Mouse (Mus musculus) gastrocnemius, postnatal 36 days (tissue): ENCODE measurements at regions not wholly inside any gene's neighbourhood (a gene's known extent, or its start where the extent isn't known, plus 50 kb on each side); places are given as distances from the start of the nearest gene placed in this dataset.

Experiments
- DNase-seq, 2 experiments: peaks; one replicate each; pipeline ENCODE4 v3.0.0; 2022
- intact Hi-C: fragments of 180-260 bp; cut with DNase I; formaldehyde crosslinking; loops from one replicate; pipeline ENCODE4 v1.15.1; 2025

GRCm38 (mm10) chr12:73491370-73491769 is 54.8 kb downstream of the Tmem30b start:
- DNase-seq = no peak
- intact Hi-C loops = no loop called here

DNA sequence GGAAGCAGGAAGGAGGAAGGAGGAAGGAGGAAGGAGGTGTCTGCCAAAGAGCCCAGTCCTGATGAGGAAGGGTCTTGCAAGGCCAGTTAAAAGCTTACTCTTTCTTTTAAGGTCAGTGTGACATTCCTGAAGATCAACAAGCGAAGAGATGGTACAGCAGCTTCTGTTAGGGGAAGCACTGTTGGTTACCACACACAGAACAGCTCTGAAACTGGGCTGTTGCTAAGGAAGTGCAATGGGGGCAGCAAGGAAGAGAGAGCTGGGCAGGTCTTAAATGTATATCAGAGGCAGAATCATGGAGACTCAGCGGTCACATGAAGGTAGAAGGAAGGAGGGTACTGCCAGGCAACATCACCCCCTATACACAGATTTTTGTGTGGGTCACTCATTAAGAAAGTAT is 63.3 kb downstream of the Tmem30b start:
- intact Hi-C loops = no loop called here

GRCm38 (mm10) chr12:73482275-73482674 is 63.9 kb downstream of the Tmem30b start:
- intact Hi-C loops = no loop called here
- DNase-seq = no peak

More for the DNA sequence above, 63.3 kb downstream of the Tmem30b start:
- no peak for DNase-seq

DNA sequence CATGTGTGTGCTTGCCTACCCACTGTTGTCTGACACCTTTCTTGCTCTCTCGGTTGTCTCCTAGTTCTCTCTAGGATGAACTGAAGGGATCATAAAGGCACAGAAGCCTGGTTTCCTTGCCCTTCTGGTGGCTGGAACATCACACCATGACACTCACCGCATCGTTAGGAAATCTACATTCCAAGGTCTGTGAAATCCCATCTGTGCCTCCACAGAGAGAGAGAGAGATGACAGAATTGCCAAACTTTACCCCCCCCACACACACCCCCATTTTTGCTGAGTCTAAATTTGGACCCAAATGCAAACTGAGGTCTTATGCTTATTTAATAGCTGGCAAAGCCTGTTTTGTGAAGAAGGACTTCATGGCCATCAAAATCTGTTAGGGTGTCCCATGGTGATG is 64.5 kb downstream of the Tmem30b start:
- intact Hi-C loops = no loop called here
- no peak for DNase-seq

- DNase-seq = no peak
- intact Hi-C loops = no loop called here
These were observed 65.0 kb downstream of the Tmem30b start for GRCm38 (mm10) chr12:73481165-73481564.

DNA sequence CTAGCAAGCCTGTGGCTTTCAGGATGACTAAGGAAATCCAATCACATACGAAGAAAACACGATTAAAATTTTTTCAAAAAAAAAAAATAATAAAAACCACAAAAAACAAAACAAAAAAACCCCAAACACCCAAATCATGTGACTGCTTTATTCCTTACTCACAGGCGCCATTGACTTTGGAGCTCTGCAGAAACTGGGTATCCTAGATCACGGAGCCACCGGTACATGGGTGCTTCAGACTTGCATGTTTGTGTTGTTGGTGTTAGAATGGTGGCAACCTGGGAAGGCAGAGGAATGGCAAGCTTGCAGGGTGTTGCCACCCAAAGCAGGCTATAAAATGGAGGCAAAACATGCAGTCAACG is 65.6 kb downstream of the Tmem30b start:
- intact Hi-C loops = no loop called here
- no peak for DNase-seq

DNA sequence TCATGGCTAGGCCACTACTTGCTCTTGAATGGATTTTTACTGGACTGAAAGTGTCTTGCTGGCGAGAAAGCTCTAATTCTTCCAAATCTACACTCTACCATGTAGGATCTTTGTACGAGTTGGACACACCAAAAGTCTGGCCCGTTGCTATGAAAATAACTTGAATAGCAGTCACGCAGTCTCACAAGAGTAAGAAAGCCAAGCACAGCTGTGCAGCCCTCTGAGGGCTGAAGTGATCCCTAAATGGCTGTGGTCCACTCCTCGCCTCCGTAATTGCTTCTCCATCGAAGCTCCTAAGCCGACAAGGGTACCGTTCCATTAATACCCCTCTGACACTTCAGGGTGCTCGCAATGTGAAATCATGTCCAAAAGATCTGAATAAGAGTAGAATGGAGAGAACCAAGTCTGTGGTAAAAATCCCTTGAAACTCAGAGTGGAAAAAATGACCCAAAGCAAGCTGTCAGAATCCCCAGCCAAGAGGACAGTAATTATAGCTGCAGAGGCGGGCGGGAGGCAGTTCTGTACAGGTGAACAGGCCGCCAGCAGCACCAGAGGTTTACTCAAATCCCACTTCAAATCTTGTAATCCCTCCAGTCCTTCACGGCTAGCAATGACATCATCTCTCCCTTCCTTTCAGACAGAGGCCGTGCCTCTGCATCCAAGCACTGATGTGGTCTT is 66.1 kb downstream of the Tmem30b start:
- intact Hi-C loops = no loop called here
- no peak for DNase-seq

DNA sequence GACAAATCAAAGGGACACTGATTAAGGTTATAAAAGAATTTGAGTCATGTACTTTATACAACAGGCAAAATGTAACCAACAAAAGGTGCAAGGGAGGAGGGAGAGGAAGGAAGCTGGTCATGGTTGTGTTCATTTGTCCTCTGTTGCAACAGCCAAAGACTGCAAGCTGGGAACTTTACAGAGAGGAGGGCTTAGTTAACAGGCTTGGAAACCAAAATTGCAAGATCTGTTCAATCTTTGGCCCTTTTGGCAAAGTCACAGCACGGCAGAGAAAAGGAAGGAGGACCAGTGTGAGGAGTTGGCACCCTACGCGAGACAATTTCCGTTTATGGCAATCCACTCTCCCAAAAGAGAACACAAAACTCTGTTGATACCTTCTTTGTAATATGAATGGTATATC is 67.6 kb downstream of the Tmem30b start:
- intact Hi-C loops = no loop called here
- DNase-seq = no peak

GRCm38 (mm10) chr12:73476421-73476858 is 69.8 kb downstream of the Tmem30b start:
- intact Hi-C loops = no loop called here
- no peak for DNase-seq

- DNase-seq = no peak
- intact Hi-C loops = no loop called here
These were observed 70.4 kb downstream of the Tmem30b start for GRCm38 (mm10) chr12:73475774-73476173.

GRCm38 (mm10) chr12:73475020-73475419 is 71.2 kb downstream of the Tmem30b start:
- intact Hi-C loops = no loop called here
- no peak for DNase-seq

DNA sequence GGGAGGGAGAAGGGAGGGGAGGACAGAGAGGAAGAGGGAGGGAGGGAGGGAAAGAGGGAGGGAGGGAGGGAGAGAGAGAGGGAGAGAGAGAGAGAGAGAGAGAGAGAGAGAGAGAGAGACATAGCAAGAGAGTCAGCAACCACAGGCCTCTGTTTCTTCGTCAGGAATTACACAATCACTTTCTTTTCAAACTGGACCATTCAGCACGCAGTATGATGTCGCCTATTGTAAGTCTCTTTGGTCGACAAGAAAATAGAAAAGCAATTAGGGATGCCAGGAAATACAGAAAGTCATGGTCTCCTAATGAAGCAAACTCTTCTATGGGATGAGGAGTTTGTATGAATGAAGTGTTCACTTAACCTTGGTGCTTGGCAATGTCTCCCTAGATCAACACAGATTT is 73.1 kb downstream of the Tmem30b start:
- DNase-seq = no peak
- intact Hi-C loops = no loop called here

DNA sequence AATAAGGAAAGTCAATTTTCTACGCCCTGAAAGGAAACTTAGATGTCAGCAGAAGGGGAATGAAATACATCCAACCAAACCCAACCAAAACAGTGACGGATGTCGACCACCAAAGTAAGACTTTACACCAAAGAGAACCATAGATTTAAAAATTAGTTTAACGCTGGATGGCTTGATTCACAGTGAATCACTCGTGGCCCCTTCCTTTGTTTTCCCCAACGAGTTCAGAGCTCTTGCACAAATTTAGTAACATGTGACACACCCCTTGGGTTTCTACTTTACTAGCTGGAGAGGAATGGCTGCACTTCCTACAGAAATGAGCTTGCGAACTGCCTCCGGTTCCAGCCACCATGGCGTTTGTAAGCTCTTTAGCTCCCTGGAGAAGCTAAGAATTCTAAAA is 74.2 kb downstream of the Tmem30b start:
- intact Hi-C loops = no loop called here
- no peak for DNase-seq

DNA sequence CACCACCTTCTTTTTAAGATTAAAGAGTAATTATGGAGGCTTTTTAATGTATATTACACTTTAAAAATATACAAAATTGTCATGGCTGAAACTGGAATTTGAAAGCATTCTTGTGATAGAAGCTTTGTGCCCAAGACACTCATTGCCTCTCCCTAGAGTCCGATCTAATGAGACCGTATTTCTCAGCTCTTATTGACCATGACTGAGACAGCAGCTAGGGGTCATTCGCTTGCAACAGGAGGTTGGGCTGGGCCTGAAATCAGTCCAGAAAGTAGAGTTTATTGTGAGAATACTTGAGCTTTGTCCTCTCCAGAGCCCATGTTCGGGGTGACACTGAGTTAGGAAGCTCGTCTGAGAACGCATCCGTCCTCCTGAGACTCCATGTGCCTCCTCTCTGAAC is 79.7 kb downstream of the Tmem30b start:
- no peak for DNase-seq
- intact Hi-C loops = no loop called here

DNA sequence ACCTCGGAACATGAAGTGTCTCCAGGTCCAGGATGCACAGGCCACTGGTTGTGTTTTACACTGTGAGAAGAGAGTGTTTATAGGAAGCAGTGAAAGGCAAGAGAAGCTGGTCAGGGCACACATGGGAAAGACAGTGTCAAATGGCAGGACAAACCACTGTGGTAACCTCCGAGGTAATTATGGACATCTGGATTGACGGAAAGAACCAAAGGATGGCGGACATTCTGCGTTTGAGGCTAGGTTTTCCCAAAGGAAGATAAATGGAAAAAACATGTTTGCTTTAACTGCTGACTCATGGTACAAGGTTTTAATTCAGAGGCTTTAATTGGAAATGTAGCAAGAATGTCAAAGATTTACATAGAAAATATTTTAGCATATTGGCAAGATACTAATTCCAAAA is 80.2 kb downstream of the Tmem30b start:
- intact Hi-C loops = no loop called here
- DNase-seq = no peak

DNA sequence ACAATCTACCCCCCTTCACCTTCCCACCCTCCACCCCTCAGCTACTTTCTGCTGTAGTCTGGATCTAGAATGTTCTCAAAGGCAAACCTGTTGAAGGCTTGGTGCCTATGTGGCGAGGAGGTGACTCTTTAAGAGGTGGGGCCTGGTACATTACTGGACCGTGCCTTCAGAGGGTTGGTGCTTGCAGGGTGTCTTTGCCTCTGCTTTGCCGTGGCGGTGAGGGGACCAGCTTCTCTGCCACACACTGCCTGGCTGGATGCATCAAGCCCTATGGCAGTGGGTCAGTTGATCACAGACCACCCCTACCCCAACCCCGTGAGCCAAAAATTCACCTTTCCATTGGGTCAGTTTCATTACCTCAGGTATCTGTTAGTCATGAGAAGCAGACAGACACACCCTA is 81.9 kb downstream of the Tmem30b start:
- intact Hi-C loops = no loop called here
- no peak for DNase-seq

- intact Hi-C loops = no loop called here
These were observed 84.1 kb downstream of the Tmem30b start for GRCm38 (mm10) chr12:73462091-73462490.

GRCm38 (mm10) chr12:73460291-73460761 is 85.9 kb downstream of the Tmem30b start:
- intact Hi-C loops = no loop called here

More at GRCm38 (mm10) chr12:73462091-73462490, 84.1 kb downstream of the Tmem30b start:
- peak; percentile 75 to 83 for DNase-seq

DNA sequence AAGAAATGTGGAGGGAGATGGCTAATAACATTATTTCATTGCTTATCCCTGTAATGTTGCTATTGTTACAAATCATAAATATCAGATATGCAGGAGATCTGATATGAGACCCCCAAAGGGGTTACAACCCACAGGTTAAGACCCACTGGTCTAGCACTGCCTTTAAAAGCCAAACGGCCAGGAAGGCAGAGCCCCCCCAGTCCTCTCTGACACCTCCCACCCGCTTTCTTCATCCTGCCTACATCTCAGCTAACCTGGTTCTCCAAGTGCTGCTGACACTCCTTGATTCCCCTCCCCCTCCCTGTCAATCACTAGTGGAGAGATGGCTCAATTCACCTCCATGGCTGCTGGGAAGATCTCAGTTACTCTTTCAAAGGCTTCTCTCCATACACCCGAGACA is 94.9 kb downstream of the Tmem30b start:
- intact Hi-C loops = loop anchor here (5.0 kb wide), 1 partner anchor 429 kb away; no protein-coding TSS in a partner anchor
- DNase-seq = no peak

More at GRCm38 (mm10) chr12:73460291-73460761, 85.9 kb downstream of the Tmem30b start:
- no peak for DNase-seq

- DNase-seq = no peak
- intact Hi-C loops = loop anchor here (5.0 kb wide), 1 partner anchor 428 kb away; no protein-coding TSS in a partner anchor
These were observed 95.7 kb downstream of the Tmem30b start for GRCm38 (mm10) chr12:73450541-73450940.

GRCm38 (mm10) chr12:73449911-73450520 is 96.2 kb downstream of the Tmem30b start:
- DNase-seq = no peak
- intact Hi-C loops = loop anchor here (5.0 to 10.0 kb wide), 2 partner anchors 395 to 428 kb away; partner anchors contain the start of gene Six1

GRCm38 (mm10) chr12:73449069-73449468 is 97.1 kb downstream of the Tmem30b start:
- DNase-seq = peak; percentile 39 to 46
- intact Hi-C loops = loop anchor here (10.0 kb wide), 1 partner anchor 394 kb away; the partner anchor contains the start of gene Six1
